Mouse (Mus musculus) embryonic facial prominence, embryonic 10.5 days (tissue): ENCODE results near the gene Sufu. TPM values are rescaled to one million over a fixed set of nuclear protein-coding genes. Genes with fewer than 3 reads are reported as not detected.

Experiments
- DNase-seq: peaks from one replicate; pipeline ENCODE4 v3.0.0-alpha.2; 2017; ENCODE audit warnings: low spot score
- H3K27ac ChIP-seq: fragments of 300-500 bp; sonication (generic); replicated peaks from 2 replicates; pipeline ENCODE4 v1.5.1; 2016; ENCODE audit warnings: mild to moderate bottlenecking
- H3K27me3 ChIP-seq: fragments of 300-500 bp; sonication (generic); replicated peaks from 2 replicates; pipeline ENCODE4 v1.6.1; 2016; ENCODE audit warnings: low read depth, mild to moderate bottlenecking; ENCODE audit not compliant: poor library complexity, severe bottlenecking
- H3K36me3 ChIP-seq: fragments of 300-500 bp; sonication (generic); replicated peaks from 2 replicates; pipeline ENCODE4 v1.6.1; 2016; ENCODE audit warnings: mild to moderate bottlenecking, moderate library complexity
- H3K4me1 ChIP-seq: fragments of 300-500 bp; sonication (generic); 2 replicates; pipeline ENCODE4 v1.6.1; 2016
- H3K4me3 ChIP-seq: fragments of 300-500 bp; sonication (generic); 2 replicates; pipeline ENCODE4 v1.5.1; 2016; ENCODE audit warnings: mild to moderate bottlenecking, moderate library complexity
- H3K9me3 ChIP-seq: fragments of 300-500 bp; sonication (generic); 2 replicates; pipeline ENCODE4 v1.6.1; 2016; ENCODE audit warnings: mild to moderate bottlenecking
- WGBS: fragments of 180-500 bp; shearing (Covaris S2); methylation state at CpG from one replicate; pipeline ENCODE4 v1.1.7; 2016; 5-methylcytosine and 5-hydroxymethylcytosine counted together
- polyA plus RNA-seq: library from polyadenylated mRNA; unstranded; fragments of >200 nt; fragmentation: Nextera tagmentation; extraction: Ambion mirVana; gene quantifications from 2 replicates; pipeline ENCODE4 v1.2.1, GENCODE M21; 2016

Sufu gene
- polyA plus RNA-seq, 1 experiment from 2014 or later: 50.5 TPM

GRCm38 (mm10) chr19:46518828-46519621 is 122.3 kb downstream of the Sufu start:
- Histone ChIP-seq H3K27me3 (no peaks in the 10 kb centered on the region), H3K9me3 (no peaks in the 10 kb centered on the region), H3K27ac (peak overlapping the region; percentile 82), H3K4me3 (peak overlapping the region; percentile 49), H3K4me1 (peaks cover 72% of the 10 kb centered on the region), H3K36me3 (peaks cover 32% of the 10 kb centered on the region)
- DNase-seq: no peak
- WGBS: 11% methylated on average over 5 of the region's 5 CpGs

GRCm38 (mm10) chr19:46521698-46522097 is 125.0 kb downstream of the Sufu start:
- Histone ChIP-seq H3K4me1 (peaks cover 94% of the 10 kb centered on the region), H3K9me3 (no peaks in the 10 kb centered on the region), H3K27me3 (no peaks in the 10 kb centered on the region), H3K36me3 (peaks cover 7% of the 10 kb centered on the region), H3K27ac (no peak overlapping the region), H3K4me3 (no peak overlapping the region)
- DNase-seq: no peak

- no peaks in the 10 kb centered on the region for H3K9me3 ChIP-seq
- WGBS: 47% methylated on average over 15 of the region's 15 CpGs
- peak overlapping the region; percentile 82; the same call in 1 of the 2 replicates for H3K27ac ChIP-seq
- peak; percentile 10 for DNase-seq
- no peaks in the 10 kb centered on the region; the same call in 1 of the 2 replicates for H3K27me3 ChIP-seq
- no peaks in the 10 kb centered on the region for H3K36me3 ChIP-seq
- H3K4me1 ChIP-seq: peaks cover 94% of the 10 kb centered on the region
- H3K4me3 ChIP-seq: no peak overlapping the region
These were observed 125.8 kb downstream of the Sufu start for GRCm38 (mm10) chr19:46522433-46523044.

- Histone ChIP-seq H3K9me3 (no peaks in the 10 kb centered on the region), H3K27me3 (no peaks in the 10 kb centered on the region; the same call in 1 of the 2 replicates), H3K27ac (peak overlapping the region; percentile 82), H3K4me1 (peaks cover 94% of the 10 kb centered on the region), H3K4me3 (peak overlapping the region; percentile 49), H3K36me3 (no peaks in the 10 kb centered on the region)
- no peak for DNase-seq
These were observed 126.4 kb downstream of the Sufu start for GRCm38 (mm10) chr19:46523131-46523479.

- peak overlapping the region; percentile 82 for H3K27ac ChIP-seq
- WGBS: 5% methylated on average over 20 of the region's 20 CpGs
- H3K4me1 ChIP-seq: peaks cover 94% of the 10 kb centered on the region
- DNase-seq: peak; percentile 86
- H3K4me3 ChIP-seq: peak overlapping the region; percentile 49
- H3K27me3 ChIP-seq: no peaks in the 10 kb centered on the region; the same call in 1 of the 2 replicates
- H3K9me3 ChIP-seq: no peaks in the 10 kb centered on the region
- H3K36me3 ChIP-seq: no peaks in the 10 kb centered on the region
These were observed 126.9 kb downstream of the Sufu start for GRCm38 (mm10) chr19:46523480-46524151.

- WGBS: 5% methylated on average over 6 of the region's 6 CpGs
These were observed 127.5 kb downstream of the Sufu start for GRCm38 (mm10) chr19:46524152-46524544.

GRCm38 (mm10) chr19:46524601-46525321 is 128.1 kb downstream of the Sufu start:
- WGBS: 26% methylated on average over 14 of the region's 14 CpGs
- Histone ChIP-seq H3K4me3 (peak overlapping the region; percentile 49), H3K27me3 (no peaks in the 10 kb centered on the region; the same call in 1 of the 2 replicates), H3K9me3 (no peaks in the 10 kb centered on the region), H3K4me1 (peaks cover 94% of the 10 kb centered on the region), H3K27ac (peak overlapping the region; percentile 82), H3K36me3 (no peaks in the 10 kb centered on the region)
- peak; percentile 43 for DNase-seq

More at GRCm38 (mm10) chr19:46524152-46524544, 127.5 kb downstream of the Sufu start:
- Histone ChIP-seq H3K36me3 (no peaks in the 10 kb centered on the region), H3K9me3 (no peaks in the 10 kb centered on the region), H3K4me1 (peaks cover 94% of the 10 kb centered on the region), H3K27ac (peak overlapping the region; percentile 82), H3K27me3 (no peaks in the 10 kb centered on the region; the same call in 1 of the 2 replicates), H3K4me3 (peak overlapping the region; percentile 49)
- DNase-seq: peak; percentile 20

- Histone ChIP-seq H3K4me3 (no peak overlapping the region), H3K9me3 (no peaks in the 10 kb centered on the region), H3K36me3 (no peaks in the 10 kb centered on the region), H3K4me1 (peaks cover 98% of the 10 kb centered on the region), H3K27ac (peak overlapping the region; percentile 65), H3K27me3 (no peaks in the 10 kb centered on the region; the same call in 1 of the 2 replicates)
- peak; percentile 47 for DNase-seq
- 55% methylated on average over 10 of the region's 10 CpGs for WGBS
These were observed 129.3 kb downstream of the Sufu start for GRCm38 (mm10) chr19:46525691-46526631.

- H3K9me3 ChIP-seq: no peaks in the 10 kb centered on the region
- DNase-seq: no peak
- peak overlapping the region; percentile 88 for H3K27ac ChIP-seq
- no peaks in the 10 kb centered on the region; the same call in 1 of the 2 replicates for H3K27me3 ChIP-seq
- no peaks in the 10 kb centered on the region for H3K36me3 ChIP-seq
- peaks cover 99% of the 10 kb centered on the region for H3K4me1 ChIP-seq
- H3K4me3 ChIP-seq: peak overlapping the region; percentile 43
- 11% methylated on average over 17 of the region's 17 CpGs for WGBS
These were observed 131.2 kb downstream of the Sufu start for GRCm38 (mm10) chr19:46527632-46528528.

GRCm38 (mm10) chr19:46528529-46529213 is 132.0 kb downstream of the Sufu start:
- DNase-seq: peak; percentile 69
- peak overlapping the region; percentile 43 for H3K4me3 ChIP-seq
- peaks cover 99% of the 10 kb centered on the region for H3K4me1 ChIP-seq
- under 1% methylated on average over 20 of the region's 20 CpGs for WGBS
- H3K9me3 ChIP-seq: no peaks in the 10 kb centered on the region
- no peaks in the 10 kb centered on the region; the same call in 1 of the 2 replicates for H3K27me3 ChIP-seq
- no peaks in the 10 kb centered on the region for H3K36me3 ChIP-seq
- H3K27ac ChIP-seq: peak overlapping the region; percentile 88
